Mouse (Mus musculus) cerebellum, adult 2 months (tissue): ENCODE data around the gene Bnip3.

Experiments
- CTCF ChIP-seq: fragments of 200-500 bp; IDR thresholded peaks from 2 replicates; pipeline ENCODE4 v1.5.1; 2011; ENCODE audit warnings: low read depth, mild to moderate bottlenecking, control low read depth, low read length, moderate library complexity, borderline replicate concordance; ENCODE audit not compliant: insufficient read depth
- POLR2A ChIP-seq: fragments of 200-500 bp; IDR thresholded peaks from 2 replicates; pipeline ENCODE4 v1.6.1; 2011; ENCODE audit warnings: low read length, control low read depth, borderline replicate concordance; ENCODE audit not compliant: insufficient read depth

DNA sequence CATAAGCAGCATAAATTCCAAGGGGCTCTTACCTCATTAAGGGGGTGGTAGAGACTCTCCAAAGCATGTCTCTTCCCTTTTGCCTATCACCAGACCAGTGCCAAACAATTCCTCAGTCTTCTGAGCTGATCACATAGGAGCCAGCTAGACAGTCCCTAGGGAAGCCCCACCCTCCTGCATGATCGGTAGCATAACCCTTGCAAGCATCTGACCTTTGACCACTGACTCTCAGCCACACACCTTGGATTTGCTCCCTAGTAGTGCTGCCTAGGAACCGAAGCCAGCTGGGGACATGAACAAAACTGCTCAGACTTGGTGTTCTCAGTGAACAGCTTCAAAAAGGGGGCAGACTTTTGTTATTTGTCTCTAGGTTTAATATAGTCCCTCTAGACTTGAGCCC lies 11.2 kb downstream of the Bnip3 start:
- TF ChIP-seq CTCF (no peak), POLR2A (no peak)
